Mouse (Mus musculus) neural tube, embryonic 13.5 days (tissue): ENCODE data around the gene Fnbp4. TPM values are rescaled to one million over a fixed set of nuclear protein-coding genes. Genes with fewer than 3 reads are reported as not detected.
A peak's percentile ranks its signal among the peaks of the same experiment; 100 is the strongest.

Experiments used
- ATAC-seq: fragments of 200-750 bp; cut with Nextera tagmentation; 2 replicates; pipeline ENCODE4 v1.8.0; 2017; ENCODE audit warnings: low read depth, mild to moderate bottlenecking, moderate TSS enrichment, moderate library complexity
- H3K27ac ChIP-seq: fragments of 300-500 bp; sonication (generic); replicated peaks from 2 replicates; pipeline ENCODE4 v1.5.1; 2015; ENCODE audit warnings: moderate library complexity, mild to moderate bottlenecking, inconsistent platforms
- H3K27me3 ChIP-seq: fragments of 300-500 bp; sonication (generic); 2 replicates; pipeline ENCODE4 v1.6.1; 2015; ENCODE audit warnings: mild to moderate bottlenecking, inconsistent platforms
- H3K36me3 ChIP-seq: fragments of 300-500 bp; sonication (generic); 2 replicates; pipeline ENCODE4 v1.6.1; 2015; ENCODE audit warnings: mild to moderate bottlenecking, inconsistent platforms
- H3K4me1 ChIP-seq: fragments of 300-500 bp; sonication (generic); replicated peaks from 2 replicates; pipeline ENCODE4 v1.6.1; 2015; ENCODE audit warnings: inconsistent platforms
- H3K4me2 ChIP-seq: fragments of 300-500 bp; sonication (generic); 2 replicates; pipeline ENCODE4 v1.6.1; 2015; ENCODE audit warnings: inconsistent platforms, mild to moderate bottlenecking, moderate library complexity
- H3K4me3 ChIP-seq: fragments of 300-500 bp; sonication (generic); 2 replicates; pipeline ENCODE4 v1.5.1; 2015; ENCODE audit warnings: mild to moderate bottlenecking, inconsistent platforms
- H3K9ac ChIP-seq: fragments of 300-500 bp; sonication (generic); 2 replicates; pipeline ENCODE4 v1.6.1; 2015; ENCODE audit warnings: moderate library complexity, mild to moderate bottlenecking, inconsistent platforms
- H3K9me3 ChIP-seq: fragments of 300-500 bp; sonication (generic); 2 replicates; pipeline ENCODE4 v1.6.1; 2016; ENCODE audit warnings: inconsistent platforms
- WGBS: fragments of 180-500 bp; shearing (Covaris S2); methylation state at CpG from one replicate; pipeline ENCODE4 v1.1.7; 2015; 5-methylcytosine and 5-hydroxymethylcytosine counted together
- polyA plus RNA-seq: library from polyadenylated mRNA; unstranded; fragments of >200 nt; fragmentation: Nextera tagmentation; extraction: Ambion mirVana; gene quantifications from 2 replicates; pipeline ENCODE4 v1.2.1, GENCODE M21; 2015

Fnbp4 gene
- polyA plus RNA-seq = 103 and 104 TPM in 2 replicates

DNA sequence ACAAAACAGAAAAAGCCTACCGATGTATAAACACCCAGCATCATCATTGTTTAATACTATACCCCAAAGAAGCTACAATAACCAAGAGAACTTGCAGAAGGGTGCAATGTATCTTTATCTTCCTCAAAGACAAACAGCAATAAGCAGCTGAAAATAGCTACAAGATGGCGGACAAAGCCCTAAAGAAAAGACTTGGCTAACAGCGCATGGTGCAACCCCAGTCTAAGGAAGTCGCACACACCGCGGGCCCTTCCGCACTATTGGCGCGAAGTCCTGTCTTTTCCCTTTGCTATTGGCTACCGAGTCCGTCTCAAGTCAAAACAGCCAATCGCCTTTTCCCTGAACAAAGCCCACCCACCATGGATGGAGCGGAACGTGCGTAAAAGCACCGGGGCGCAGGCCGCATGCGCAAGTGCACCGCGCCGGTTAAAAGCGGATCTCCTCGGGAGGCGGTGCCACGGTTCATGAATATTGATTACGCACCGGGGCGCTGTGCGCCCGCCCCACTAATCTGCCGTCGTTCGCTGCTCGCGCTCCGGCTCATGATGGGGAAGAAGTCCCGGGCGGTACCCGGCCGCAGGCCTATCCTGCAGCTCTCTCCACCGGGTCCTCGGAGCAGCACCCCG, at the start of gene Fnbp4:
Fnbp4 (plus strand) TSS at position 318 of the 626 bp plus-strand sequence.
- WGBS = under 1% methylated on average over 44 of the region's 44 CpGs
- no peaks in the 10 kb centered on the region for H3K9me3 ChIP-seq
- H3K4me1 ChIP-seq = peaks cover 41% of the 10 kb centered on the region
- H3K27me3 ChIP-seq = no peaks in the 10 kb centered on the region
- H3K27ac ChIP-seq = peak within 1 kb of the TSS; percentile 99
- peak within 1 kb of the TSS; percentile 92 for H3K4me2 ChIP-seq
- H3K4me3 ChIP-seq = peak within 1 kb of the TSS; percentile 98
- peaks cover 18% of the 10 kb centered on the region for H3K36me3 ChIP-seq
- peak within 1 kb of the TSS; percentile 99 for H3K9ac ChIP-seq
- peak; percentile 99 for ATAC-seq

DNA sequence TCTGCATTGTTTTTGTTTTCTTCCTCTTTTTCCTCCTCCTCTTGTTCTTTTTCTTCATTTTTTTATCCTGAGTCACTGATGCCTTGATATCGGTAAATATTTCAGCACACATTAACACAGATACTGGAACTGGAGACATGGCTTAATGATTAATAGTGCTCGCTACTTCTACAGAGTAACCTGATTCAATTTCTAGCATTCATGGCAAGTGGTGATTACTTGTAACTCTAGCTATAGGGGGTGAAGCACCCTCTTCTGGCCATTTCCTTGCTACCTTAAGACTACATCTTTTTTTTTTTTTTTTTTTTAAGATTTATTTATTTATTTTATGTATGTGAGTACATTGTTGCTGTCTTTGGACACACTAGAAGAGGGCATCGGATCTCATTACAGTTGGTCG, 44.2 kb upstream of the Fnbp4 start:
- no peak for ATAC-seq
- no peak overlapping the region for H3K9ac ChIP-seq
- H3K4me1 ChIP-seq = no peaks in the 10 kb centered on the region
- no peaks in the 10 kb centered on the region for H3K27me3 ChIP-seq
- H3K4me2 ChIP-seq = no peak overlapping the region
- H3K4me3 ChIP-seq = no peak overlapping the region
- no peak overlapping the region for H3K27ac ChIP-seq
- 94% methylated on average over 4 of the region's 4 CpGs for WGBS
- peaks cover 93% of the 10 kb centered on the region for H3K36me3 ChIP-seq
- no peaks in the 10 kb centered on the region for H3K9me3 ChIP-seq

DNA sequence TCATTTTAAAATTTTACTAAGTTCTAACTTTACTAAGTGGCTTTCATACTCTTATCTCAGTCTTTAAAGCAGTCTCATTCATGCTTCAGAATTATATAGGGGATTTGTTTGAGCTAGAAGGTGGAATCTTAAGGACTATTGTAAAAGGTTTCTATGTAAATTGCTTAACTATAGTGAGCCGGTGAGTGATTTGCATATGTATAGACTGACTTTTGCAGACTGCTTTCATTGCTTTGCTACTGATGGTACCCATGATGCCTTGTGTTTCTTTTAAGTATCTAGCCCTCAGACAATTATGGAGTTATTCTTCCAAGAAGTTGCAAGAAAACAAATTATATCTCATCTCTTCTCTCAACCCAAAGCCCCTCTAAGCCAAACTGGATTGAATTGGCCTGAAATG, 36.6 kb upstream of the Fnbp4 start:
- 14% methylated on average over 1 of the region's 1 CpGs for WGBS
- peaks cover 91% of the 10 kb centered on the region for H3K36me3 ChIP-seq

GRCm38 (mm10) chr2:90715555-90716092, 29.5 kb upstream of the Fnbp4 start:
- no peak overlapping the region for H3K27ac ChIP-seq
- H3K36me3 ChIP-seq = peaks cover 86% of the 10 kb centered on the region
- H3K4me1 ChIP-seq = no peaks in the 10 kb centered on the region
- H3K9ac ChIP-seq = no peak overlapping the region
- ATAC-seq = no peak
- no peak overlapping the region for H3K4me3 ChIP-seq
- no peak overlapping the region for H3K4me2 ChIP-seq
- H3K27me3 ChIP-seq = no peaks in the 10 kb centered on the region
- 93% methylated on average over 7 of the region's 7 CpGs for WGBS
- H3K9me3 ChIP-seq = no peaks in the 10 kb centered on the region

More for the DNA sequence above, 36.6 kb upstream of the Fnbp4 start:
- ATAC-seq = no peak
- H3K27me3 ChIP-seq = no peaks in the 10 kb centered on the region
- no peak overlapping the region for H3K9ac ChIP-seq
- H3K9me3 ChIP-seq = no peaks in the 10 kb centered on the region
- H3K4me1 ChIP-seq = no peaks in the 10 kb centered on the region
- H3K27ac ChIP-seq = no peak overlapping the region
- no peak overlapping the region for H3K4me2 ChIP-seq
- no peak overlapping the region for H3K4me3 ChIP-seq

GRCm38 (mm10) chr2:90717366-90717765, 27.8 kb upstream of the Fnbp4 start:
- Histone ChIP-seq H3K4me2 (no peak overlapping the region), H3K9ac (no peak overlapping the region), H3K27me3 (no peaks in the 10 kb centered on the region), H3K36me3 (peaks cover 85% of the 10 kb centered on the region), H3K27ac (no peak overlapping the region), H3K4me1 (no peaks in the 10 kb centered on the region), H3K4me3 (no peak overlapping the region), H3K9me3 (no peaks in the 10 kb centered on the region)
- ATAC-seq = no peak
- WGBS = 92% methylated on average over 4 of the region's 4 CpGs

DNA sequence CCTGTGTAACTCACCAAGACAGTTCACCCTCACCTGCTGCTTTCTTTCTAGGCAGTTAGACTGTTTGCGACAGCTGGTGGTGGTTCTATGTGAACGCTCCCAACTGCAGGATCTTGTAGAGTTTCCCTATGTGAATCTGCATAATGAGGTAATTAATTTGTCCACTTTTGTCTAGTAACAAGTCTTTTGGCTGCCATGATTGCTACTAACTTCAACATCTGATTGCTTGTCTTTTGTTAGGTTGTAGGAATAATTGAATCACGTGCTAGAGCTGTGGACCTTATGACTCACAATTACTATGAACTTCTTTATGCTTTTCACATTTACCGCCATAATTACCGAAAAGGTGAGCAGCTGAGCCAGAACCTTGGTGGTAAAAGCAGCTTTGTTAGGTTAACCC, 27.2 kb upstream of the Fnbp4 start:
- H3K27me3 ChIP-seq = no peaks in the 10 kb centered on the region
- ATAC-seq = no peak
- H3K4me3 ChIP-seq = no peak overlapping the region
- 71% methylated on average over 5 of the region's 5 CpGs for WGBS
- H3K27ac ChIP-seq = no peak overlapping the region
- H3K9me3 ChIP-seq = no peaks in the 10 kb centered on the region
- no peak overlapping the region for H3K4me2 ChIP-seq
- H3K36me3 ChIP-seq = peaks cover 85% of the 10 kb centered on the region
- no peaks in the 10 kb centered on the region for H3K4me1 ChIP-seq
- no peak overlapping the region for H3K9ac ChIP-seq

- WGBS = 97% methylated on average over 3 of the region's 3 CpGs
- Histone ChIP-seq H3K36me3 (peaks cover 88% of the 10 kb centered on the region), H3K4me2 (no peak overlapping the region)
Observed at GRCm38 (mm10) chr2:90726818-90727217, 18.4 kb upstream of the Fnbp4 start.

DNA sequence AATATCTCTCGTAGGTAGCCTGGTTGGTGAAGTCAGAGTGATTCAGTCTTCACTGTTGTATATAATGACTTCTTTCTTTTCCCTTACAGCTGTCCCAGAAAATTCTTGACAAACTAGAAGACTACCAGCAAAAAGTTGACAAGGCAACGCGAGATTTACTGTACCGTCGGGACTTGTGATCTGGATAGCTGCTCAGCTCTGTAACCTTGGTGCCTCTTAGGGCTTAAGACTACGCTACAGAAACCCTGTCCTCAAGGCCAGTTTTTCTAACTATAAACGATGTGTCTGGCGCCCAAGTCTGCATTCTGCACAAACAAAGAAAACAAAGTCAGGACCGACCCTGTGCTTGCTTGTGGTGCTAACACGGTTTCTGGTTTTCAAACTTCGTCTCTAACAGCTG, 9.8 kb upstream of the Fnbp4 start:
- H3K27ac ChIP-seq = no peak overlapping the region
- WGBS = 92% methylated on average over 11 of the region's 11 CpGs
- no peak overlapping the region for H3K4me3 ChIP-seq
- peaks cover 74% of the 10 kb centered on the region for H3K36me3 ChIP-seq
- no peak for ATAC-seq
- no peak overlapping the region for H3K9ac ChIP-seq
- H3K9me3 ChIP-seq = no peaks in the 10 kb centered on the region
- no peaks in the 10 kb centered on the region for H3K4me1 ChIP-seq
- no peaks in the 10 kb centered on the region for H3K27me3 ChIP-seq
- no peak overlapping the region for H3K4me2 ChIP-seq

More at GRCm38 (mm10) chr2:90726818-90727217, 18.4 kb upstream of the Fnbp4 start:
- ATAC-seq = no peak
- Histone ChIP-seq H3K4me3 (no peak overlapping the region), H3K27me3 (no peaks in the 10 kb centered on the region), H3K9me3 (no peaks in the 10 kb centered on the region), H3K9ac (no peak overlapping the region), H3K4me1 (no peaks in the 10 kb centered on the region), H3K27ac (no peak overlapping the region)

DNA sequence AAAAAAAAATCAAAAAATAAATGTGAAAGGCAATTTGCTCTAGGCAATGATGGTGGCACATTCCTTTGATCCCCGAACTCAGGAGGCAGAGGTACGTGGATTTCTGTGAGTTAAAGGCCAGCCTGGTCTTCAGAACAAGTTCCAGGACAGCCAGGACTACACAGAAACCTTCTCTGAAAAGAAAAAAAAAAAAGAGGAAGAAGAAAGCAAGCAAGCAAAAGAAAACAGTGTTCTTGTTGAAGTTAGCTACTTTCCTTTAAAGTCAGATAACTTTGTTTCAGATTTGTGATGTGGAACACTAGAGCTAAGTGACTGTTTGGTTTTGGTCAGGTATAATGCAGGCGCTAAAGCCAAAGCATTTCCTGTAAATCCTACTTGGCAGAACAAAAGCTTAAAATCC, 6.4 kb upstream of the Fnbp4 start:
- no peaks in the 10 kb centered on the region for H3K9me3 ChIP-seq
- no peaks in the 10 kb centered on the region for H3K4me1 ChIP-seq
- no peaks in the 10 kb centered on the region for H3K27me3 ChIP-seq
- peaks cover 41% of the 10 kb centered on the region for H3K36me3 ChIP-seq
- H3K9ac ChIP-seq = no peak overlapping the region
- ATAC-seq = no peak
- H3K27ac ChIP-seq = no peak overlapping the region
- H3K4me3 ChIP-seq = no peak overlapping the region
- WGBS = 93% methylated on average over 3 of the region's 3 CpGs
- no peak overlapping the region for H3K4me2 ChIP-seq

DNA sequence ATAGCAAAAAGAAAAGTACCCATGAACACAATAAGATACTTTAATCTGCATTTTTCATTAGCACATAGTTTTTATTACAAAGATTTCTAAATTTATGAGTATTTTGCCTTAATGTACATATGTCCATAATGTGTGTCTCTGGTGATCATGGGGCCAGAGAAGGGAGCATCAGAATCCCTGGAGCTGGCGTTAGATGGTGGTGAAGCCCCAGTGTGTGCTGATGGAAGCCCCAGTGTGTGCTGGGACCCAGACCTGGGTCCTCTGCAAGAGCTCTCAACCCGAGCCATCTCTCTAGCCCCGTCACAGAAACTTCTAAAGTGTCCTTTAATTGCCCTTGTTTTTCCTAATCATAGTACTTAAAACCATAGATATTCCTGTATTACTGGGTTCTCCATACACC, 5.8 kb upstream of the Fnbp4 start:
- 95% methylated on average over 3 of the region's 3 CpGs for WGBS
- H3K36me3 ChIP-seq = peaks cover 36% of the 10 kb centered on the region
- H3K9ac ChIP-seq = no peak overlapping the region
- no peak for ATAC-seq
- H3K27ac ChIP-seq = no peak overlapping the region
- no peaks in the 10 kb centered on the region for H3K27me3 ChIP-seq
- no peaks in the 10 kb centered on the region for H3K9me3 ChIP-seq
- no peak overlapping the region for H3K4me3 ChIP-seq
- H3K4me1 ChIP-seq = peaks cover 3% of the 10 kb centered on the region; the same call in 1 of the 2 replicates
- no peak overlapping the region for H3K4me2 ChIP-seq

DNA sequence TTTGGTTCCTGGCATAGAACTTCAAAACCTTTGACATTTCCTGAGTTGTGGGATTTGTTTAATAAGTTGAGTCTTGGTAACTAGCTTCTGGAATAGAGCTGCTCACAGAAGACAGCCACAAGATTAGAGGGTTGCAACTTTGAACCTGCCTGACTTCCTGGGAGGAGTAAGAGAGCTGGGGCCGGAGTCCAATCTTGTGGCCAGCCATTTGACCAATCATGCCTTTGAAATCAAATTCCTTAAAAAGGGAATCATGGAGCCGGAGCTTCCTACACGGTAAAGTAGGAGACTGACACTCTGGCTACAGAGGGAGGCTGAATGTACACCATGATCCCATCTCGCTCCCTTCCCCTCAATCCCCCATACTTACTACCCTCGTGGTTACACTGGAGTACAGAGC, 5.2 kb upstream of the Fnbp4 start:
- H3K36me3 ChIP-seq = peaks cover 30% of the 10 kb centered on the region
- H3K9ac ChIP-seq = no peak overlapping the region
- peaks cover 7% of the 10 kb centered on the region; the same call in 1 of the 2 replicates for H3K4me1 ChIP-seq
- no peaks in the 10 kb centered on the region for H3K27me3 ChIP-seq
- WGBS = 88% methylated on average over 5 of the region's 5 CpGs
- H3K27ac ChIP-seq = no peak overlapping the region
- H3K4me3 ChIP-seq = no peak overlapping the region
- no peak overlapping the region for H3K4me2 ChIP-seq
- no peak for ATAC-seq
- no peaks in the 10 kb centered on the region for H3K9me3 ChIP-seq

DNA sequence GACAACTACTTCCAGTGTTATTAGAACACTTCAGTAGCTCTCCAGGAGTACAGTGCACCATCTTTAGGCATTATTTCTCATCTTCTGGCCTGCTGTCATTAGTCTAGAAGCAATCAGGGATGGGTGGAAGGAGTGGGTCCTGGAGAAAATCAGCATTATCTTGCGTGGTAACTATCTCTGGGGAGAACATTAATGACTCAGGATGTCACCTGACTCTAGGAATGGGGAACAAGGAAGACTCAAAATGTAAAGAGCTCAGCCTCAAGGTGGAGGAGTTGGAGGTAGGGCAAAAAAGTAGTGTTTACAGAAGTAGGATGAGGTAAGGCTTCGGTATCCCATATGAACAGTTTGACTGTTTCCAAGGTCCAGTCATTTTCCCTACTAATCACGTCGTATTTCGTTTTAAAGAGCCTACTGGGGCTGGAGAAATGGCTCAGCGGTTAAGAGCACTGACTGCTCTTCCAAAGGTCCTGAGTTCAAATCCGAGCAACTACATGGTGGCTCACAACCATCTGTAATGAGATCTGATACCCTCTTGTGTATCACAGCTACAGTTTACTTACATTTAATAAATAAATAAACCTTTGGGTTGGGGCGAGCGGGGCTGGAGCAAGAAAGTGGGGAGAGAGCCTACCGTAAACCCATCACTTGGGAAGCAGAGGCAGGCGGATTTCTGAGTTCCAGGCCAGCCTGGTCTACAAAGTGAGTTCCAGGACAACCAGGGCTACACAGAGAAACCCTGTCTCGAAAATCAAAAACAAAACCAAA, 701 bp upstream of the Fnbp4 start:
- 57% methylated on average over 12 of the region's 12 CpGs for WGBS
- peak overlapping the region; percentile 95 for H3K27ac ChIP-seq
- peaks cover 36% of the 10 kb centered on the region for H3K4me1 ChIP-seq
- peak overlapping the region; percentile 59 for H3K9ac ChIP-seq
- peak overlapping the region; percentile 57 for H3K4me2 ChIP-seq
- peak overlapping the region; percentile 98 for H3K4me3 ChIP-seq
- H3K27me3 ChIP-seq = no peaks in the 10 kb centered on the region
- H3K9me3 ChIP-seq = no peaks in the 10 kb centered on the region
- peaks cover 14% of the 10 kb centered on the region for H3K36me3 ChIP-seq
- peak; percentile 13 for ATAC-seq
